8 mouse cellular contexts compared by ENCODE assay signal in genomic region chrX:38249640-38250351, GRCm38 (mm10). TPM values are rescaled to one million over a fixed set of nuclear protein-coding genes. Genes with fewer than 3 reads are reported as not detected.
A peak's percentile ranks its signal among the peaks of the same experiment; 100 is the strongest.
DNase-seq lines count a peak whose midpoint lies in the region; ATAC-seq and TF ChIP-seq lines count a peak whose summit lies in the region.

No protein-coding gene starts in this region.

- H3K4me1 ChIP-seq in forebrain, embryonic 14.5 days (ENCODE audit: control insufficient read depth, insufficient read depth, low read length): no peaks in the 10 kb centered on the region; the same call in 1 of the 2 replicates
- H3K4me1 ChIP-seq in hindbrain, embryonic 12.5 days: no peaks in the 10 kb centered on the region; the same call in 1 of the 2 replicates
- H3K4me1 ChIP-seq in limb, embryonic 11.5 days (ENCODE audit: control insufficient read depth, insufficient read depth, low read length): no peaks in the 10 kb centered on the region
- H3K4me1 ChIP-seq in midbrain, embryonic 15.5 days: no peaks in the 10 kb centered on the region

- H3K4me2 ChIP-seq in forebrain, embryonic 14.5 days (ENCODE audit: low read length): peak overlapping the region; percentile 67; the same call in 1 of the 2 replicates
- H3K4me2 ChIP-seq in hindbrain, embryonic 12.5 days (replicated peaks): peak overlapping the region; percentile 63
- H3K4me2 ChIP-seq in limb, embryonic 11.5 days (ENCODE audit: low read depth, severe bottlenecking): peak overlapping the region; percentile 59; the same call in 1 of the 2 replicates
- peak overlapping the region; percentile 76 for H3K4me2 ChIP-seq in midbrain, embryonic 15.5 days

- no peak overlapping the region for H3K4me3 ChIP-seq in forebrain, embryonic 14.5 days (ENCODE audit: low read depth, low read length)
- peak overlapping the region; percentile 36; the same call in 1 of the 2 replicates for H3K4me3 ChIP-seq in hindbrain, embryonic 12.5 days
- H3K4me3 ChIP-seq in limb, embryonic 11.5 days (ENCODE audit: low read depth, low read length): no peak overlapping the region
- H3K4me3 ChIP-seq in midbrain, embryonic 15.5 days: 0 out of 2 replicates have a peak overlapping the region, but pooled peaks have one; percentile 42

- H3K27ac ChIP-seq in forebrain, embryonic 14.5 days (ENCODE audit: low read depth, low read length): no peak overlapping the region
- H3K27ac ChIP-seq in hindbrain, embryonic 12.5 days: no peak overlapping the region
- H3K27ac ChIP-seq in limb, embryonic 11.5 days (replicated peaks; ENCODE audit: low read depth, low read length): no peak overlapping the region
- no peak overlapping the region for H3K27ac ChIP-seq in midbrain, embryonic 15.5 days

- no peaks in the 10 kb centered on the region for H3K27me3 ChIP-seq in forebrain, embryonic 14.5 days (replicated peaks; ENCODE audit: control insufficient read depth, insufficient read depth, low read length)
- H3K27me3 ChIP-seq in hindbrain, embryonic 12.5 days: peaks cover 11% of the 10 kb centered on the region; the same call in 1 of the 2 replicates
- H3K27me3 ChIP-seq in limb, embryonic 11.5 days (ENCODE audit: control insufficient read depth, insufficient read depth, low read length): no peaks in the 10 kb centered on the region
- no peaks in the 10 kb centered on the region for H3K27me3 ChIP-seq in midbrain, embryonic 15.5 days (replicated peaks)

- peak; percentile 84 for TF ChIP-seq CTCF in brain, embryonic 14.5 days (IDR thresholded peaks at IDR 0.05; ENCODE audit: borderline replicate concordance, extremely low read depth, insufficient read depth, insufficient read length)

- DNase-seq in right cerebral cortex, adult 18-20 months: peak; percentile 26
- no peak for DNase-seq in right cerebral cortex, postnatal 36 days (ENCODE audit: low spot score in 2 of 2)
- peak; percentile 68 for DNase-seq in brain, embryonic 14.5 days (ENCODE audit: low read depth)
- DNase-seq in forebrain, embryonic 14.5 days (ENCODE audit: low spot score): peak; percentile 48
- peak; percentile 74 for DNase-seq in limb, embryonic 11.5 days (ENCODE audit: low spot score)
- peak; percentile 23 for DNase-seq in thymus, postnatal 0 days (ENCODE audit: low spot score)

- 34% methylated on average over 16 of the region's 16 CpGs for WGBS in forebrain, embryonic 14.5 days
- WGBS in hindbrain, embryonic 12.5 days: 20% methylated on average over 16 of the region's 16 CpGs
- WGBS in limb, embryonic 11.5 days: 17% methylated on average over 16 of the region's 16 CpGs
- 35% methylated on average over 16 of the region's 16 CpGs for WGBS in midbrain, embryonic 15.5 days

- H3K9me3 ChIP-seq in forebrain, embryonic 14.5 days (replicated peaks; ENCODE audit: control insufficient read depth, low read length): no peaks in the 10 kb centered on the region
- H3K9me3 ChIP-seq in hindbrain, embryonic 12.5 days (replicated peaks): no peaks in the 10 kb centered on the region
- no peaks in the 10 kb centered on the region for H3K9me3 ChIP-seq in limb, embryonic 11.5 days (ENCODE audit: control insufficient read depth, low read length)
- no peaks in the 10 kb centered on the region for H3K9me3 ChIP-seq in midbrain, embryonic 15.5 days

- H3K36me3 ChIP-seq in forebrain, embryonic 14.5 days (ENCODE audit: control insufficient read depth, insufficient read depth, low read length): no peaks in the 10 kb centered on the region
- H3K36me3 ChIP-seq in hindbrain, embryonic 12.5 days: no peaks in the 10 kb centered on the region
- no peaks in the 10 kb centered on the region for H3K36me3 ChIP-seq in limb, embryonic 11.5 days (ENCODE audit: control insufficient read depth, insufficient read depth, low read length)
- no peaks in the 10 kb centered on the region for H3K36me3 ChIP-seq in midbrain, embryonic 15.5 days (replicated peaks)

- no peak for TF ChIP-seq POLR2A in brain, embryonic 14.5 days (IDR thresholded peaks at IDR 0.05; ENCODE audit: borderline replicate concordance, extremely low read depth, insufficient read depth, insufficient read length, poor library complexity, severe bottlenecking)

- peak; percentile 38; the same call in 1 of the 2 replicates for ATAC-seq in forebrain, embryonic 14.5 days
- no peak for ATAC-seq in hindbrain, embryonic 12.5 days (ENCODE audit: low FRiP score)
- no peak for ATAC-seq in limb, embryonic 11.5 days (ENCODE audit: insufficient number of reproducible peaks, low FRiP score, low TSS enrichment, low read depth)
- ATAC-seq in midbrain, embryonic 15.5 days (replicated peaks): no peak

- no peak overlapping the region for H3K9ac ChIP-seq in forebrain, embryonic 14.5 days (ENCODE audit: low read length)
- no peak overlapping the region for H3K9ac ChIP-seq in hindbrain, embryonic 12.5 days
- H3K9ac ChIP-seq in limb, embryonic 11.5 days (ENCODE audit: low read length): no peak overlapping the region
- no peak overlapping the region for H3K9ac ChIP-seq in midbrain, embryonic 15.5 days

RNA-seq across cellular contexts. Expression of gene Tmem255a, which starts 2.4 kb away (rescaled TPM):
- polyA plus RNA-seq in brain, embryonic 14.5 days (2012; rRNA removed): 12.0 and 18.7 TPM in 2 replicates
- 13.9 and 15.8 TPM in 2 replicates for polyA plus RNA-seq in forebrain, embryonic 14.5 days (2014; fragmentation: Nextera tagmentation; extraction: Ambion mirVana)
- 22.2 and 27.4 TPM in 2 replicates for polyA plus RNA-seq in hindbrain, embryonic 12.5 days (2016; fragmentation: Nextera tagmentation; extraction: Ambion mirVana)
- 30.4 and 31.0 TPM in 2 replicates for polyA plus RNA-seq in limb, embryonic 11.5 days (2014; fragmentation: Nextera tagmentation; extraction: Ambion mirVana)
- polyA plus RNA-seq in midbrain, embryonic 15.5 days (2015; fragmentation: Nextera tagmentation; extraction: Ambion mirVana): 21.6 and 25.9 TPM in 2 replicates
- polyA plus RNA-seq in thymus, postnatal 0 days (2015; fragmentation: Nextera tagmentation; extraction: Ambion mirVana): 8.4 and 8.8 TPM in 2 replicates

Comparison
In these comparisons a context has a peak if more than half of its experiments do, and no peak if none do; other contexts are left out.
1. DNase-seq: peak in right cerebral cortex, adult 18-20 months (single experiment), brain, embryonic 14.5 days (single experiment), forebrain, embryonic 14.5 days (single experiment), limb, embryonic 11.5 days (single experiment) and thymus, postnatal 0 days (single experiment); none in right cerebral cortex, postnatal 36 days (0 of 2).
2. H3K4me3 ChIP-seq: peak in hindbrain, embryonic 12.5 days (single experiment) and midbrain, embryonic 15.5 days (single experiment); none in forebrain, embryonic 14.5 days (single experiment) and limb, embryonic 11.5 days (single experiment).
3. Peak in every context shown above with its lines, with median percentiles within 50 percentile points of each other: H3K4me2 ChIP-seq.